Mouse (Mus musculus) bone marrow, adult 2 months (tissue): ENCODE measurements around the gene Gramd1b.

Experiments
- CTCF ChIP-seq: fragments of 200-500 bp; IDR thresholded peaks from 2 replicates; pipeline ENCODE4 v1.5.1; 2011; ENCODE audit warnings: low read length, control low read depth; ENCODE audit not compliant: control insufficient read depth, insufficient read depth
- POLR2A ChIP-seq: fragments of 200-500 bp; IDR thresholded peaks from 2 replicates; pipeline ENCODE4 v1.6.1; 2011; ENCODE audit warnings: low read depth, mild to moderate bottlenecking, control low read depth, low read length, borderline replicate concordance; ENCODE audit not compliant: control insufficient read depth

DNA sequence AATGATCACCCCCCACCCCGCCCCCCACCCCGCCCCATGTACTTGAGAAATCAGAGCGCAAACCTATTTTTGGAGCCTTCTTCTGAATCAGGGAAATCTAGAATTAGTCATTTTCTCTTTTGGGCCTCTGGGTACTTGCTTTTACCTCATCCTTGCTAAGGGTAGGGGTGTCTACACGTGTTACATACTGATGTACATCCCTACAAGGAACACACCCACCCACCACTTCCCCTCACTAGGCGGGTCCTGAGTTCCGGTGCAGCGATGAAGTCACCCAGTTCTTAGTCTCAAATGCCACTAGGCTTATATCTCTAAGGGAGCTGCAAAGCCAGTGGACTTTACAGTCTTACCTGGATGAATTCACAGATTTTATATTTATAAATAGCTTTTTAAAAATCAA is 187.4 kb downstream of the Gramd1b start:
- TF ChIP-seq CTCF (no peak), POLR2A (no peak)
